In genomic region chr11:57399366-57399765, GRCm38 (mm10) we compare ENCODE assay signal across 21 mouse cellular contexts.
DNase-seq lines count a peak whose midpoint lies in the region; ATAC-seq and TF ChIP-seq lines count a peak whose summit lies in the region.
"Had no signal": no experiment of that assay in that cellular context is flagged by ENCODE, and none has a peak within 500 bp of the region (broad histone marks: within the 10 kb centered on the region; RNA-seq: fewer than 3 reads in every experiment).

No protein-coding gene starts in this region.

- H3K4me2 ChIP-seq in forebrain, embryonic 14.5 days (ENCODE audit: low read length) = no peak overlapping the region
- no peak overlapping the region for H3K4me2 ChIP-seq in forebrain, embryonic 16.5 days (ENCODE audit: low read length)
- H3K4me2 ChIP-seq in lung, embryonic 14.5 days = no peak overlapping the region
- H3K4me2 ChIP-seq: forebrain, embryonic 13.5 days; heart, embryonic 13.5 days; limb, embryonic 12.5 days; liver, embryonic 15.5 days; midbrain, embryonic 12.5 days had no signal

- no peak overlapping the region for H3K9ac ChIP-seq in forebrain, embryonic 14.5 days (ENCODE audit: low read length)
- no peak overlapping the region for H3K9ac ChIP-seq in forebrain, embryonic 16.5 days (replicated peaks; ENCODE audit: low read depth, low read length)
- H3K9ac ChIP-seq in lung, embryonic 14.5 days = no peak overlapping the region
- H3K9ac ChIP-seq: forebrain, embryonic 13.5 days; heart, embryonic 13.5 days; limb, embryonic 12.5 days; liver, embryonic 15.5 days; midbrain, embryonic 12.5 days had no signal

- H3K36me3 ChIP-seq in forebrain, embryonic 14.5 days (ENCODE audit: control insufficient read depth, insufficient read depth, low read length) = no peaks in the 10 kb centered on the region
- no peaks in the 10 kb centered on the region for H3K36me3 ChIP-seq in forebrain, embryonic 16.5 days (ENCODE audit: control insufficient read depth, insufficient read depth)
- H3K36me3 ChIP-seq in lung, embryonic 14.5 days (ENCODE audit: insufficient read depth) = no peaks in the 10 kb centered on the region
- H3K36me3 ChIP-seq: heart, embryonic 13.5 days; limb, embryonic 12.5 days; liver, embryonic 15.5 days; midbrain, embryonic 12.5 days had no signal

- no peaks in the 10 kb centered on the region for H3K9me3 ChIP-seq in forebrain, embryonic 14.5 days (replicated peaks; ENCODE audit: control insufficient read depth, low read length)
- H3K9me3 ChIP-seq in forebrain, embryonic 16.5 days (ENCODE audit: control insufficient read depth, low read length) = no peaks in the 10 kb centered on the region
- no peaks in the 10 kb centered on the region for H3K9me3 ChIP-seq in lung, embryonic 14.5 days (ENCODE audit: low read depth, low read length)
- H3K9me3 ChIP-seq: forebrain, embryonic 13.5 days; heart, embryonic 13.5 days; limb, embryonic 12.5 days; liver, embryonic 15.5 days; midbrain, embryonic 12.5 days had no signal

- TF ChIP-seq CTCF in lung, embryonic 14.5 days (IDR thresholded peaks at IDR 0.05; ENCODE audit: low read depth) = no peak
- TF ChIP-seq CTCF in lung, adult 2 months (IDR thresholded peaks at IDR 0.05; ENCODE audit: insufficient read depth, low read length) = no peak

- WGBS in forebrain, embryonic 14.5 days = 95% methylated on average over 1 of the region's 1 CpGs
- 75% methylated on average over 1 of the region's 1 CpGs for WGBS in forebrain, embryonic 16.5 days
- 91% methylated on average over 1 of the region's 1 CpGs for WGBS in lung, embryonic 14.5 days
- WGBS in lung, adult 2 months = 96% methylated on average over 1 of the region's 1 CpGs

- H3K4me3 ChIP-seq in forebrain, embryonic 14.5 days (ENCODE audit: low read depth, low read length) = no peak overlapping the region
- H3K4me3 ChIP-seq in forebrain, embryonic 16.5 days (replicated peaks; ENCODE audit: low read length) = no peak overlapping the region
- H3K4me3 ChIP-seq in lung, embryonic 14.5 days (ENCODE audit: low read depth, low read length) = no peak overlapping the region
- H3K4me3 ChIP-seq in lung, adult 2 months (replicated peaks; ENCODE audit: extremely low read depth, low read depth, low read length) = no peak overlapping the region
- H3K4me3 ChIP-seq: forebrain, embryonic 13.5 days; heart, adult 2 months; heart, embryonic 13.5 days; limb, embryonic 12.5 days; liver, embryonic 15.5 days; megakaryocyte, embryonic 14.5 days; midbrain, embryonic 12.5 days had no signal

- DNase-seq in forebrain, embryonic 14.5 days (ENCODE audit: low spot score) = peak; percentile 34
- peak; percentile 52 for DNase-seq in lung, embryonic 14.5 days
- DNase-seq in lung, adult 2 months = no peak
- peak; percentile 20 for DNase-seq in NIH3T3 (ENCODE audit: low read depth)
- peak; percentile 10 for DNase-seq in lung, postnatal 36 days
- no peak for DNase-seq in spleen, postnatal 36 days (ENCODE audit: low spot score in 2 of 2)
- DNase-seq: adrenal gland, postnatal 25 days; cerebellum, adult 18-20 months; gastrocnemius, postnatal 36 days; heart, adult 2 months; heart, postnatal 10 days; kidney, adult 18-20 months; thymus, postnatal 4 days had no signal

- no peaks in the 10 kb centered on the region for H3K4me1 ChIP-seq in forebrain, embryonic 14.5 days (ENCODE audit: control insufficient read depth, insufficient read depth, low read length)
- 0 out of 2 replicates have a peak, but pooled peaks cover 3% of the 10 kb centered on the region for H3K4me1 ChIP-seq in forebrain, embryonic 16.5 days (replicated peaks; ENCODE audit: control insufficient read depth, insufficient read depth, low read length)
- no peaks in the 10 kb centered on the region for H3K4me1 ChIP-seq in lung, embryonic 14.5 days (ENCODE audit: insufficient read depth)
- no peaks in the 10 kb centered on the region for H3K4me1 ChIP-seq in lung, adult 2 months (ENCODE audit: control insufficient read depth, insufficient read depth, low read length)
- H3K4me1 ChIP-seq: heart, embryonic 13.5 days; limb, embryonic 12.5 days; liver, embryonic 15.5 days had no signal

- no peak overlapping the region for H3K27ac ChIP-seq in forebrain, embryonic 14.5 days (ENCODE audit: low read depth, low read length)
- H3K27ac ChIP-seq in forebrain, embryonic 16.5 days (ENCODE audit: low read length) = no peak overlapping the region
- H3K27ac ChIP-seq in lung, embryonic 14.5 days (ENCODE audit: low read depth) = no peak overlapping the region
- H3K27ac ChIP-seq: forebrain, embryonic 13.5 days; heart, adult 2 months; heart, embryonic 13.5 days; limb, embryonic 12.5 days; liver, embryonic 15.5 days; midbrain, embryonic 12.5 days had no signal

- 0 out of 2 replicates have a peak, but pooled peaks have one; percentile 38 for ATAC-seq in forebrain, embryonic 14.5 days
- no peak for ATAC-seq in forebrain, embryonic 16.5 days
- no peak for ATAC-seq in lung, embryonic 14.5 days (ENCODE audit: insufficient read depth)
- ATAC-seq: forebrain, embryonic 13.5 days; hindbrain, embryonic 16.5 days had no signal

- H3K27me3 ChIP-seq in forebrain, embryonic 14.5 days (replicated peaks; ENCODE audit: control insufficient read depth, insufficient read depth, low read length) = no peaks in the 10 kb centered on the region
- H3K27me3 ChIP-seq in forebrain, embryonic 16.5 days (replicated peaks; ENCODE audit: control insufficient read depth, insufficient read depth, low read length) = no peaks in the 10 kb centered on the region
- no peaks in the 10 kb centered on the region for H3K27me3 ChIP-seq in lung, embryonic 14.5 days (ENCODE audit: insufficient read depth, low read length)
- H3K27me3 ChIP-seq: forebrain, embryonic 13.5 days; heart, embryonic 13.5 days; limb, embryonic 12.5 days; liver, embryonic 15.5 days; midbrain, embryonic 12.5 days had no signal

- TF ChIP-seq POLR2A in lung, adult 2 months (IDR thresholded peaks at IDR 0.05; ENCODE audit: borderline replicate concordance, extremely low read depth, low read depth, low read length) = no peak

Comparison
In these comparisons a context has a peak if more than half of its experiments do, and no peak if none do; other contexts are left out.
1. DNase-seq: peak in forebrain, embryonic 14.5 days (single experiment), lung, embryonic 14.5 days (single experiment), NIH3T3 (single experiment) and lung, postnatal 36 days (single experiment); none in lung, adult 2 months (single experiment) and spleen, postnatal 36 days (0 of 2).